Mouse (Mus musculus) small intestine, adult 2 months (tissue): ENCODE measurements at regions not wholly inside any gene's neighbourhood (a gene's known extent, or its start where the extent isn't known, plus 50 kb on each side); places are given as distances from the start of the nearest gene placed in this dataset.

Experiments
- CTCF ChIP-seq: fragments of 200-500 bp; IDR thresholded peaks from 2 replicates; pipeline ENCODE4 v1.5.1; 2012; ENCODE audit warnings: low read depth, mild to moderate bottlenecking, control low read depth, inconsistent platforms, low read length, moderate library complexity, mixed read lengths; ENCODE audit not compliant: insufficient replicate concordance, insufficient read length; ENCODE audit errors: extremely low read depth
- POLR2A ChIP-seq: fragments of 200-500 bp; IDR thresholded peaks from 2 replicates; pipeline ENCODE4 v1.6.1; 2012; ENCODE audit warnings: low read depth, mild to moderate bottlenecking, control low read depth, inconsistent platforms, low read length, moderate library complexity

GRCm38 (mm10) chr1:55919516-55919915, 513.8 kb downstream of the Plcl1 start:
- TF ChIP-seq POLR2A = no peak
- no peak for TF ChIP-seq CTCF
